Mouse (Mus musculus) adrenal gland (tissue): ENCODE results near the gene H2-M10.2.
"Not testable (repeated sequence)": the region's sequence is repeated elsewhere in the genome, so short reads cannot be mapped to it uniquely, and the experiment has no call there.

Experiments used
- intact Hi-C: fragments of 180-260 bp; cut with DNase I; formaldehyde crosslinking; loops from one replicate; pipeline ENCODE4 v1.15.1; 2025

Gene H2-M10.2

DNA sequence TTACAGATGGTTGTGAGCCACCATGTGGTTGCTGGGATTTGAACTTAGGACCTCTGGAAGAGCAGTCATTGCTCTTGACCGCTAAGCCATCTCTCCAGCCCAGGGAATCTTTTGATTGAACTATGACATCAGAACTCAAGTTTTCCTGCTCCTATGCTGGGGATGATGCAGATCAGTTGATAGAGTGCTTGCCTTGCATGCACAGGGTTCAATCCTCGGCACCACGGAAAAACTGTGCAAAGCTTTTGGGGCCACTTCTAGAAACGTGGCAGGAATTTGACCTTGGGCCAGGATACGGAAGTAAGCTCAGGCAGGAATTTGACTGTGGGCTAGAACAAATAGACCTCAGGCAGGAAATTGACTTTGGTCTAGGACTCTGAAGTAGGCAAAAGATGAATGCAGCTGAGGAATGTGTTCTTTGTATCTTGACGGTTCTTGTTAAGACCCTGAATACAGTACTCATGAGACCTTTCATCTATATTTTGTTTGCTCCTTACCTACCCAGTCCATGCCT is 33.1 kb downstream of the H2-M10.2 start:
- intact Hi-C loops: no loop called here

DNA sequence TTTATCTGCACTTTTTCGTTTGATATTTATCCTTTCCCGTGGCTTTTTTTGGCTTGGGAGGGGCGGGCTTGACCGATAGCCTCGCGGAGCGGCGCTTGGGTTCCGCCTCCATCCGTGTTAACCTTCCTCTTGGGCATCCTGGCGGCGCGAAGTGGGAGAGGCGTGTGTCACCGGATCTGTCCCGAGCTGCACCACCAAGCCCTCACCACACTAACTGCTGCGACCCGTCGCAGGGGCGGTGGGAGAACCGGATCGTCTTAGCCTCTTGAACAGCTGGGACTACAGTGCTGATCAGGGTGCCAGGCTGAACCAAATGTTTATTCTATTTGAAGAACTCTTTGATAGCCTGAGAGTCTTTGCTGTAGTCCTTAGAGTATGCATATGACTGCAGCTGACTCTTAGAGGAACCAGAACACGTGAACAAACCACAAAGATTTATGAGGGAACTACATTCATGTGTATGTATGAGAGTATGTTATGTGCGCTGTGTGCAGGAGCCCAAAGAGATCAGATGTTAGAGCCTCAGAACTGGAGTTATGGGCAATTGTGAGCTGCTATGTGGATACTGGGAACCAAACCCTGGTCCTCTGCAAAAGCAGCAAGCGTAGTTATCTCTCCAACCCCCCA is 33.9 kb downstream of the H2-M10.2 start:
- intact Hi-C loops: no loop called here

DNA sequence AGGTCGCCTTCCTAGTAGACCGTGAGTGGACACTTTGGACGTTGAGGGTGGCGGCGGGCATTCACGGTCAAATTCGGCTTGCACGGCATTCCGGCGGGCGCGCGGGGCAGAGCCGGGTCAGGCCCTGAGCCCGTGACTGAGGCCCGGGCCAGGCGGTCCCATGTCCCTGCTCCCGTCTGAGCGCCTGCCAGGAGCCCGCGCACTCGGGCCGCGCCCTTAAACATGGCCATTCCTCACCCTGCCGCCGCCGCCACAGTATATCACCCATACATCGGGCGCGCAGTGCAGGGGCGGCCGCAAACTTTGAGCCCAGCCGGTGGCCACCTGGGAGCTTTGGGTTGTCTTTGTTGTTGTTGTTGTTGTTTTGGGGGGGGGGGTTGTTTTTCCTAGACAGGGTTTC is 37.4 kb downstream of the H2-M10.2 start:
- intact Hi-C loops: no loop called here

DNA sequence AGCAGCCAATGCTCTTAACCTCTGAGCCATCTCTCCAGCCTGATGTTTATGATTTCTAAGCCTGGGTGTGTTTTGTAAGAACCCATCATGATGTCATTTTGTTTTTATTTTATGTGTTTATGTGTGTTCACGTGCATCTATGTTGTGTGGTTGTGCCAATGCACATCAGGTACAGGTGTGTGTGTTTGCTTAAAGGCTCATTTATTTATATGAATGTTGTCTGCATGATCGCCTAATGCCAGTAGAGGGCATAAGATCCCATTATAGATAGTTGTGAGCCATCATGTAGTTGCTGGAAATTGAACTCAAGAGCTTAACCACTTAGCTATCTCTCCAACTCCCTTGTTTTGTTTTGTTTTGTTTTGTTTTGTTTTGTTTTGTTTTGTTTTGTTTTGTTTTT is 40.5 kb downstream of the H2-M10.2 start:
- intact Hi-C loops: no loop called here

DNA sequence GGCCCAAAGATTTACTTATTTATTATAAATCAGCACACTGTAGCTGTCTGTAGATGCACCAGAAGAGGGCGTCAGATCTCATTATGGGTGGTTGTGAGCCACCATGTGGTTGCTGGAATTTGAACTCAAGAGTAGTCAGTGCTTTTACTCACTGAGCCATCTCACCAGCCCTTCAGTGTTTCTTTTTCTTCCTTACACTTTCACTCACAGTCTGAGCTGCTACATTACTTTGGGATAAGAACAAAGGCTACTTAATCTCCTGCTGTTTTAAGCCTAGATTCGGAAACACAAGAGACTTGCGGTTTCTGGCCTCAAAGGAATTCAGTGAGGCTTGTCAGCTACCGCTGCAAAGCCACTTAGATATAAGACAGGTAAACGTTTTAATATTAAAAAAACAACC is 42.3 kb downstream of the H2-M10.2 start:
- intact Hi-C loops: no loop called here

DNA sequence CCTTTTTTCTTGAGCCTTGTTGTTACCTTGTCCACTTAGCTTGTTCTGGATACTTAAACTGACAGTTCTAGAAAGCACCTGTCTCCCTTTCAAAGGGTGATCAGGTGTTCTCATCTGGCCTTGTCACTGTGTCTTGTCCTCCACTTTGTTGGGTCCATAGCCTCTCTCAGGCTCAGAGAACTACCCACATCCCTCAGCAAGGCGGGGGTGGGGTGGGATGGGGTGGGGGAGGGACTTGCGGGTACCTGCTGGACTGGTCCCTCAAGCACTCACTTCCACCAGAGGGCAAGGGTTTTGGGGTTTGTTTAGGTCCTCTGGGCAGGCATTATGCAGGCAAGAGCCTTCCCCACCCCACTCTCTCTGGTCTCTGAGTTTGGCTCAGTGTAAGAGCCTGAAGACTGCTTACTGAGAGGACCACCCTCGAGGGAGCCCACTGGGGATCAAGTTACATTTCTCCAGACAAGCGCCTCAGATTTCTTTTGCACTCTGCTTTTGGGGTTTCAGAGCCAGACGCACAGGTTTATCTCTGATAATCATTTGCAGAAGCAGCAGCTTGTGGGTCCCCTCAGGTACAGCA is 45.6 kb downstream of the H2-M10.2 start:
- intact Hi-C loops: no loop called here

DNA sequence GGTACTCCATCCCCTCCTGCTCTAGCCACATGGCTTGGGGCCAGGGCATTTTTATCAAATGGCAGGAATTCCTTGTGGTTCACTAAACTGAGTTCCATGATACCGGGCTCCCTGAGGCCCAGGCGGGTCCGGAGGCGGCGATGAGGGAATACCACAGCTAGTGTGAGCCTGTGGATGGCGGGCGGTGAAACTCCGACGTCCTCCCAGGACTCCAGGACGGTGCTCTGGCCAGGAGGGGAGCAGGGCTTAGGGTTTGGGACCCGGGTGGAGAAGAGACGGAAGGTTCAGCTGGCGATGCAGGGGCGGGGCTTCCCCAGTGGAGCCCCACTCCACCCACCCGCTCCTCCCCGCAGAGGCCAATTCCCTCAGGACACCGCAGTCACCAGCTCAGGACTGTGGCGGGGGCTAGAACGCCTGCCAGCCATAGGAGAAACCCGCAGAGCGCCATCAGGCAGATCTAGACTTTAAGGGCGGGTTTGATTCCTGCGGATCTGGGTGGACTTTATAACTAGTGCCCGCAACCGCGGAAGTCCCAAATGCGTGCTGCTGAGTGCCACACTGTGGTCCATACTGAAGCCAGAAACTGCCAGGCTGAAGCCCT is 48.9 kb downstream of the H2-M10.2 start:
- intact Hi-C loops: no loop called here

DNA sequence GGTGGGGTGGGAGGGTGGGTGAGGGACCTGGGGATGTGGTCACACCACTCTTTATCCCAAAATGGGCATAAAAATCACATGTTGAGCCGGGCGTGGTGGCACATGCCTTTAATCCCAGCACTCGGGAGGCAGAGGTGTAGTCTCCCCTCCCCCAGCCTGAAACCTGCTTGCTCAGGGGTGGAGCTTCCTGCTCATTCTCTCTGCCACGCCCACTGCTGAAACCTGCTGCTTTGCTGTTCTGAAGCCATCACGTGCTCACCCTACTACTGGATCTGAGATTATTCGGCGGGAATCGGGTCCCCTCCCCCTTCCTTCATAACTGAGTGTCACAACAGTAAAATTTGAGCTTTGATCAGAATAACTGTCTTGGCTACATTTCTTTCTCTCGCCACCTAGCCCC is 51.0 kb downstream of the H2-M10.2 start:
- intact Hi-C loops: not testable (repeated sequence)
